Mouse (Mus musculus): ENCODE measurements around the gene Pimreg. TPM values are rescaled to one million over a fixed set of nuclear protein-coding genes. Genes with fewer than 3 reads are reported as not detected.
A peak's percentile ranks its signal among the peaks of the same experiment; 100 is the strongest.

Pimreg gene
- polyA plus RNA-seq (2012; rRNA removed) (59.1 and 68.2 TPM in 2 replicates), polyA plus RNA-seq (2014; fragmentation: Nextera tagmentation; extraction: Ambion mirVana) (87.9 and 88.8 TPM in 2 replicates)

- WGBS: under 1% methylated on average over 50 of the region's 52 CpGs
- Histone ChIP-seq H3K4me1 (ENCODE audit: control insufficient read depth, insufficient read depth, low read length) (peaks cover 17% of the 10 kb centered on the region), H3K4me3 (replicated peaks; ENCODE audit: low read length) (peak within 1 kb of the TSS; percentile 69), H3K9me3 (ENCODE audit: control insufficient read depth, low read length) (no peaks in the 10 kb centered on the region), H3K9ac (ENCODE audit: low read depth, low read length, severe bottlenecking) (peak within 1 kb of the TSS; percentile 61), H3K27ac (replicated peaks; ENCODE audit: low read depth, low read length) (no peak within 1 kb of the TSS), H3K4me2 (replicated peaks; ENCODE audit: low read depth, low read length, severe bottlenecking) (peak within 1 kb of the TSS; percentile 90), H3K36me3 (ENCODE audit: control insufficient read depth, insufficient read depth, low read length) (peaks cover 19% of the 10 kb centered on the region), H3K27me3 (ENCODE audit: control insufficient read depth, insufficient read depth, low read length) (no peaks in the 10 kb centered on the region)
- ATAC-seq (ENCODE audit: low FRiP score, low read depth) (peak; percentile 97), DNase-seq (ENCODE audit: low spot score) (peak; percentile 95)
- TF ChIP-seq POLR2A (IDR thresholded peaks at IDR 0.05; ENCODE audit: borderline replicate concordance, extremely low read depth, insufficient read depth, insufficient read length): 0 out of 2 replicates have a peak, but pooled peaks have one; percentile 46
Measured at GRCm38 (mm10) chr11:72041768-72042607, at the start of gene Pimreg. Gene Pimreg (plus strand): TSS chr11:72042032.

GRCm38 (mm10) chr11:71992438-71992837 is 49.4 kb upstream of the Pimreg start:
- H3K4me3 ChIP-seq (replicated peaks; ENCODE audit: low read length): no peak overlapping the region
- no peaks in the 10 kb centered on the region for H3K9me3 ChIP-seq (ENCODE audit: control insufficient read depth, low read length)
- H3K4me1 ChIP-seq (ENCODE audit: control insufficient read depth, insufficient read depth, low read length): peaks cover 8% of the 10 kb centered on the region
- WGBS: 88% methylated on average over 12 of the region's 12 CpGs
- no peak overlapping the region for H3K27ac ChIP-seq (replicated peaks; ENCODE audit: low read depth, low read length)
- H3K9ac ChIP-seq (ENCODE audit: low read depth, low read length, severe bottlenecking): no peak overlapping the region
- no peak for DNase-seq (ENCODE audit: low spot score)
- H3K4me2 ChIP-seq (replicated peaks; ENCODE audit: low read depth, low read length, severe bottlenecking): no peak overlapping the region
- TF ChIP-seq POLR2A (IDR thresholded peaks at IDR 0.05; ENCODE audit: borderline replicate concordance, extremely low read depth, insufficient read depth, insufficient read length): no peak
- H3K27me3 ChIP-seq (ENCODE audit: control insufficient read depth, insufficient read depth, low read length): no peaks in the 10 kb centered on the region
- ATAC-seq (ENCODE audit: low FRiP score, low read depth): no peak
- H3K36me3 ChIP-seq (ENCODE audit: control insufficient read depth, insufficient read depth, low read length): no peaks in the 10 kb centered on the region

- WGBS: 18% methylated on average over 9 of the region's 9 CpGs
- H3K36me3 ChIP-seq (ENCODE audit: control insufficient read depth, insufficient read depth, low read length): no peaks in the 10 kb centered on the region
- no peaks in the 10 kb centered on the region for H3K9me3 ChIP-seq (ENCODE audit: control insufficient read depth, low read length)
- no peaks in the 10 kb centered on the region for H3K27me3 ChIP-seq (ENCODE audit: control insufficient read depth, insufficient read depth, low read length)
- ATAC-seq (ENCODE audit: low FRiP score, low read depth) (peak; percentile 44; the same call in 1 of the 2 replicates), DNase-seq (ENCODE audit: low spot score) (peak; percentile 65)
- H3K4me1 ChIP-seq (ENCODE audit: control insufficient read depth, insufficient read depth, low read length): peaks cover 8% of the 10 kb centered on the region
- H3K27ac ChIP-seq (replicated peaks; ENCODE audit: low read depth, low read length): no peak overlapping the region
- 0 out of 2 replicates have a peak overlapping the region, but pooled peaks have one; percentile 7 for H3K9ac ChIP-seq (ENCODE audit: low read depth, low read length, severe bottlenecking)
- TF ChIP-seq POLR2A (IDR thresholded peaks at IDR 0.05; ENCODE audit: borderline replicate concordance, extremely low read depth, insufficient read depth, insufficient read length): no peak
- 0 out of 2 replicates have a peak overlapping the region, but pooled peaks have one; percentile 8 for H3K4me3 ChIP-seq (replicated peaks; ENCODE audit: low read length)
- peak overlapping the region; percentile 23; the same call in 1 of the 2 replicates for H3K4me2 ChIP-seq (replicated peaks; ENCODE audit: low read depth, low read length, severe bottlenecking)
Measured at GRCm38 (mm10) chr11:71995968-71996511, 45.8 kb upstream of the Pimreg start.

GRCm38 (mm10) chr11:71996805-71997204 is 45.0 kb upstream of the Pimreg start:
- peaks cover 8% of the 10 kb centered on the region for H3K4me1 ChIP-seq (ENCODE audit: control insufficient read depth, insufficient read depth, low read length)
- no peak overlapping the region for H3K4me3 ChIP-seq (replicated peaks; ENCODE audit: low read length)
- 37% methylated on average over 11 of the region's 11 CpGs for WGBS
- H3K4me2 ChIP-seq (replicated peaks; ENCODE audit: low read depth, low read length, severe bottlenecking): no peak overlapping the region
- no peak for TF ChIP-seq POLR2A (IDR thresholded peaks at IDR 0.05; ENCODE audit: borderline replicate concordance, extremely low read depth, insufficient read depth, insufficient read length)
- no peak overlapping the region for H3K9ac ChIP-seq (ENCODE audit: low read depth, low read length, severe bottlenecking)
- H3K9me3 ChIP-seq (ENCODE audit: control insufficient read depth, low read length): no peaks in the 10 kb centered on the region
- DNase-seq (ENCODE audit: low spot score): no peak
- H3K27ac ChIP-seq (replicated peaks; ENCODE audit: low read depth, low read length): no peak overlapping the region
- no peak for ATAC-seq (ENCODE audit: low FRiP score, low read depth)
- no peaks in the 10 kb centered on the region for H3K36me3 ChIP-seq (ENCODE audit: control insufficient read depth, insufficient read depth, low read length)
- H3K27me3 ChIP-seq (ENCODE audit: control insufficient read depth, insufficient read depth, low read length): no peaks in the 10 kb centered on the region

GRCm38 (mm10) chr11:72000194-72000593 is 41.6 kb upstream of the Pimreg start:
- TF ChIP-seq POLR2A (IDR thresholded peaks at IDR 0.05; ENCODE audit: borderline replicate concordance, extremely low read depth, insufficient read depth, insufficient read length): no peak
- no peak overlapping the region for H3K4me3 ChIP-seq (replicated peaks; ENCODE audit: low read length)

More at GRCm38 (mm10) chr11:72000194-72000593, 41.6 kb upstream of the Pimreg start:
- Histone ChIP-seq H3K27ac (replicated peaks; ENCODE audit: low read depth, low read length) (no peak overlapping the region), H3K4me2 (replicated peaks; ENCODE audit: low read depth, low read length, severe bottlenecking) (no peak overlapping the region), H3K9ac (ENCODE audit: low read depth, low read length, severe bottlenecking) (no peak overlapping the region), H3K36me3 (ENCODE audit: control insufficient read depth, insufficient read depth, low read length) (no peaks in the 10 kb centered on the region), H3K9me3 (ENCODE audit: control insufficient read depth, low read length) (no peaks in the 10 kb centered on the region), H3K27me3 (ENCODE audit: control insufficient read depth, insufficient read depth, low read length) (no peaks in the 10 kb centered on the region), H3K4me1 (ENCODE audit: control insufficient read depth, insufficient read depth, low read length) (peaks cover 13% of the 10 kb centered on the region)
- WGBS: 84% methylated on average over 6 of the region's 6 CpGs
- DNase-seq (ENCODE audit: low spot score) (no peak), ATAC-seq (ENCODE audit: low FRiP score, low read depth) (no peak)
